Mouse (Mus musculus) kidney, adult 11 months (tissue): ENCODE measurements around the gene Gemin4.

Experiments used
- DNase-seq: peaks from one replicate; pipeline ENCODE4 v3.0.0; 2022

Gene Gemin4

DNA sequence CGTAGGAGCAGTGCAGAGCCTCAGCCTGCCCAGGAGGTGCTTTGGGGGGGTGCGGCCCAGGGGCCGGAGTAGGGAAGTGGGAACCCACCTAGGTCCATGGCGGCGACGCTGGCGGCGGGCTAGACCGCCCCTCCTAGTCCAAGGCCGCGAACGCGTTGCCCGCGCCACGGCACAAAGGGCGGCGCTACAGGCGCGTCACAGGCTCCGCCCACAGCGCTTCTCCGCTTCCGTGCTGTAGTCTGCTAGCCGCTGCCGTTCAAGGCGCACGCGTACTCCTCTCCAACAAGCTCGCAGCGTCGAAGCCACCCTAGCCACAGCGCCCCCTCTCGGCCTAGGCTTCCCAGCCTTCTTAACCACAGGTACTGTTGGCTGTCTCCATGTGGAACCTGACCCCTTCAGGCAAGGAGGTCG is at the start of gene Gemin4, which contains the start of gene Dbil5:
Gemin4 (minus strand) TSS at position 275 of the 411 bp plus-strand sequence.
Dbil5 (plus strand) TSS at position 219 of the 411 bp plus-strand sequence.
- DNase-seq, result peak; percentile 96

- no peak for DNase-seq
These were observed 45.3 kb upstream of the Gemin4 start for GRCm38 (mm10) chr11:76262611-76263351.

DNA sequence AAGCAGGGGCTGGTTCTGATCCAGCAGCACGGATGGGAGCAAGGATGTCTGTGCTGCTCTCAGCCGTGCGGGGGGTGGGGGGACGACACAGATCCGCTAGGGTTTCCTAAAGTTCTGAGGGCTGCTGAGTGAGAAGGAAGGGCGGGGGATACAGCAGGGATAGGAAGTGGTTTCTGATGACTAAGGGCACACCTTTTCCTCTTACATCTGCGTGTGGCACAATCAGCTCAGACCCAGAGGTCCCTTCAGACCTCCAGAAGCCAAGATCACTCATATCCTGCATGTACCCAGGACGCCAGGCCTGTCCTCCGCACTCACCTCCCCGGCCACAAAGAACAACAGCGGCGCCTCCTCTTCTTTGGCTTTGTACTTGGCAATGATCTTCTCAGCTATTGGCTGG is 43.8 kb upstream of the Gemin4 start:
- DNase-seq, result peak; percentile 31

DNA sequence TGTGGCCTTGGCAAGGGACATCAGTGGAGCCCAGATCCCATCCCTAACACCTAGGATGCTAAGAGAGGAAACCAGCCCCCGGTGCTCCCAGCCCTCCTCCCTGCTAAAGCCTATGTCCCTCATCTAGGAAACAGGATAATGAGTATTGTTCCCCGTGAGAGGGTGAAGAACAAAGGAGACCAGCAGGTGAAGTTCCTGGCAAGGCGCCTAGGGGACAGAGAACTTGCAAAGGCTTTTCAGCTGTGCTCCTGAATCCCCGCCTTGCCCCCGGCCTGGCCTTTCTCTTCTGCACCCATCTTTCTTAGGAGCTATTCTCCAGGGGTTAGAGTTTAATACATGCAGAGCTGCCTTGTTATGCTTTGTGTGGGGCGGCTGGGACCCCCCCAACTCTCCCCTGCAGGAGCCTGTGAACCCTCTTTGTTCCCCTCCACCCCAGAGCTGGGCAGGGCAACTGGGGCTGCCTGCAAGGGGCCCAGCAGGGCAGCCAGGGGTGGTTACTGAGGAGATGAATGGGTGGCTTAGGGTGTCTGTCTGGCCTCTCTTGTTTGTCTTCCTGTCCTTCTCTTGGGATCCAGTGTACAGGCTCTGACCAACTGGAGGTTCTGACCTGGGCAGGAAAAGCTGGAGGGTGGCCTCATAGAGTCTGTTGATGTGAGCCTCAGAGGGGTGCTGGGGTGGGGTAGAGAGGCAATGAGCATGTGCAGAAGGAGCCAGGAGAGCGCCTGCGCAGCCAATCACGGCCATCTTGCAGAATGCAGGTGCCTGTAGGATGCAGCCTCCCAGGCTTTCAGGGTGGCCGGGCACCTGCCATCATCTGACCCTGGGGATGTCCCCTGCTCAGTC is 43.0 kb upstream of the Gemin4 start:
- no peak for DNase-seq

- DNase-seq, result no peak
These were observed 41.0 kb upstream of the Gemin4 start for GRCm38 (mm10) chr11:76258511-76258910.

DNA sequence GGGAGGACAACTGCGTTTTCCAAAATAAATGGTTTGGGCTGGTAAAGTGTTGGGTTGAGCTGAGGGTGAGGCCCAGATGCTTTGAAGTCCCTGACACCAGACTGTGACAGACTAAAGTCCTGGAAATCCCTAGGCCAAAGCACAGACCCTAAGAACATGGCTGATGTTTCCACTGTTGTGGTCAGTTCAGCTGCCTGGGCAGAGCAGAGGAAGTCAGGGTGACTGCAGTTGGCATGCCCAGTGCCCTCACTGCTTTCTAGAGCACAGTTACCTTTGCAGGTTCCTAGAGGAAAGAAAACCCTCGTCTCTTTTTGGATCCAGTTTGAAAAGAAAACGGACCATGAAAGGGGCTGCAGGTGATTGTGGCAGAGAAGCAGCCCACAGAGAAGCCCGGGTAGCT is 39.9 kb upstream of the Gemin4 start:
- no peak for DNase-seq

DNA sequence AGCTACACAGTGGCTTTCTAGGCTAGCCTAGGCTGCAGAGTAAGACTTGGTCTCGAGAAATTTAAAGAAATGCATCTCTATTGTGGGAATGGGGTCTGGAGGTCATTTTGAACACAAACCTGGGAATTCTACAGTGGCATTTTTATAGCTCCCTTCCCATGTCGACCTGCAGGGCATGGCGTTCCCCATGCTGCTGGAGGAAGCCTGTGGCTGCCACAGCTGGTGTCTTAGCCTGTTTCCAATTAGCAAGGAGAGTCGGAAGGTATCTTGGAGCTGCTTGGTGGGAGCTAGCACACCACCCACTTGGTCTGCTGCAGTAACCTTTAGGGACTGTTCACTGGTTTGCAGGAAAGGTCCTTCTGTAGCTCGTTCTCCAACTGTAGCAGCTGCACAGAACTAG is 38.7 kb upstream of the Gemin4 start:
- no peak for DNase-seq

DNA sequence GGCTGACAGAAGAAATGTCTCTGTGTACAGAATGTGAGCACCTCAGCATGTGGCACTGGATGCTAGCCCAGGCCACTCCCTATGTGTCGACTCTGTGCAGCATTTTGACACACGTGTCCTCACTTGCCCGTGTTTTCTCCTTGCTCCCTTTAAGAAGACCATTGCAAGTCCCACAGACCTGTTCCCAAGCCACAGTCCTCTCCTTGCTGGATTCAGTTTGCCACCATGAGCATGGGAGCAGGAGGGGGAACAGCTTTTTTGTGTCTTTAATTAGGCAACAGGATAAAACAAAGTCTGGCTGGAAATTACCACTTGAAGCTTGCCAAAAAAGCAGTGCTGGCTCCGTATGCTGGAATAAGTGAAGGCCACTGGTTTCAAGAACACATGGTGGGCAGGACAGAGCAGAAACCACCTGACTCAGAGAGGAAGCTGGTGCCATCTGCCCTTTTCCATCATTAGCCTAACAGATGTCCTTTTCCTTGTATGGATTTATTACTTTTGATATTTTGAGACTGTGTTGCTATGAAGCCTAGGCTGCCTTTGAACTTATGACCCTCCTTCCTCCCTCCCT is 38.1 kb upstream of the Gemin4 start:
- no peak for DNase-seq

DNA sequence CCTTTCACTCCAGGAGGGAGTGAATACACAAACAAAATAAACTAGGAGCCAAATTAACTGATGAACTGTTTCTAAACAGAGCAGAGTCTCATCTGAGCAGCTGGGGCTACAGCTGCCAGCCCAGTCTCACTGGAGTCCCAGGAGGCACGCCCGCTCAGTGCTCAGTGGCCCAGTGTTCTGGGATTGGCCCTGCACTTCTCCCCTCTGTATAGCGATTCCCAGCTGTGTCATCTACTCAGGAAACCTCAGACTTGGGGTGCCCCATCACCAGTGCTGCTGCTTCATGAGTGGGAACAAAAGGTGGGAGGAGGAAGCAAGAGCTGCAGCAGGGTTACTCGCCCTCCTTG is 36.4 kb upstream of the Gemin4 start:
- no peak for DNase-seq

DNA sequence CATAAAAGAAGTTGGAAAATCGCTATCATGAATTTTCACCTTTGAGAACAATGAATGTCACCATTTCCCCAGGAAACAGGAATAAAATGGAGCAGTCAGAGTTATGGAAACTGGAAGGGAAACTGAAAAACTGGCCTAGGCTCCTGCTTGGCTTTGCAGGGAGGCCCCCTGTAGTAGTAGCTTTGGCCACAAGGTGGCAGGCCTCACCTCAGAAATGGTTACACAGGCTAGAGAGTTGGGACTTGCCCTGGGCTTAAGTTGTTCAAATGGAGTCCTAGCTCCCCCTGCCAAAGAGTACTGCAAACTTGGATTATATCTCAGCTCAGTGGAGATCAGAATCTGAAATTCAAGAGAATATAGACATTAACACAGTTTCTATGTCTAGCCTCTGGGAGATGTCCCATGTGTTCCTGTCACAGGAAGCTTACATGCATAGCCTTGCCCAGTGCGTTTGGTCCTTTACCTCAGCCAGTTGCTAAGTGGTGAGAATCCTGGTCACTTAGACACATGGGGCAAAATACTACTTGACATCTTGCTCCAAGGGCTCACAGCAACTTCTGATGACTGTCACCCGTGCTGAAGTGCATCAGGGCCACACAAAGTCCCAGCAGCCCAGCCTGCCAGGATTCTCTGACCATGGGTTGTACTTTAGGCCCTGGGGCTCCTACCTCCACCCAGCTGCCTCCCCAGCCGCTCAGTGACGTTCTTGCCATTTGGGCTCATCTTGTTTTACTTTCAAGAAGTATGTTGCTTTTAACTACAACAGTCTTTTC is 35.9 kb upstream of the Gemin4 start:
- peak; percentile 72 for DNase-seq

DNA sequence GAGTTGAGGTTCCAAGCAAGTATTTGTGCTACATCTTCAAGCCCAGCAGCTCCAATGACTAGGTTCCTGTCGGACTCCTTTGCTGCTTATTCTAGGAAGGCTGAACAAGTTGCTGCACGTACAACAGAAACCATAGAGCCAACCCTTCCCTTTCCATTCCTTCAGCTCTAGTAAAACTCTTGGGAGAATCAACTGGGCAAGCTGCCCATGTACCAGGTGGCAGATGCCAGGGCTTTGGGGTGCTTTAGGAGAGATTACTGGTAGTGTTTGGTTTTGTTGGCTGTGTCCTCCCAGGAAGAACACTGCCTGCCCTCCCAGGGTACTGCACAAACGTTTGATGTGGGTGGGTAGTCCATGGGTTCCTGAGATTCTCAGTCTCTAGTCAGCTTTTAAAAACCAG is 34.6 kb upstream of the Gemin4 start:
- DNase-seq, result no peak

- DNase-seq, result no peak
These were observed 29.8 kb upstream of the Gemin4 start for GRCm38 (mm10) chr11:76247239-76247638.

DNA sequence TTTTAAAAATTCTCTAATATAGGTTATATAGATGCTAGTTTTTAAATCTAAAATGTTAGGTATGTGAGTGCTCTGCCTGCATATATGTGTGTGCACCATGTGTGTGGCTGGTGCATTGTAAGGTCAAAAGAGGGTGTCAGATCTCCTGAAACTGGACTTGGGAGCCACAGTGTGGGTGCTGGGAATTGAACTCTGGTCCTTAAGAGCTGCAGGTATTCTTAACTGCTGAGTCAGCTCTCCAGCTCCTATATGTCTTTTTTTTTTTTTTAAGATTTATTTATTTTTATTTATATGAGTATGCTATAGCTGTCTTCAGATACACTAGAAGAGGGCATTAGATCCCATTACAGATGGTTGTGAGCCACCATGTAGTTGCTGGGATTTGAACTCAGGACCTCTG is 29.0 kb upstream of the Gemin4 start:
- no peak for DNase-seq

GRCm38 (mm10) chr11:76243811-76244546 is 26.5 kb upstream of the Gemin4 start:
- DNase-seq, result no peak

GRCm38 (mm10) chr11:76242901-76243810 is 25.7 kb upstream of the Gemin4 start, which contains the start of the genes Mrm3 and Glod4:
Gene Mrm3 (plus strand): TSS chr11:76243715.
Gene Glod4 (minus strand): TSS chr11:76243725.
- peak; percentile 83 for DNase-seq

DNA sequence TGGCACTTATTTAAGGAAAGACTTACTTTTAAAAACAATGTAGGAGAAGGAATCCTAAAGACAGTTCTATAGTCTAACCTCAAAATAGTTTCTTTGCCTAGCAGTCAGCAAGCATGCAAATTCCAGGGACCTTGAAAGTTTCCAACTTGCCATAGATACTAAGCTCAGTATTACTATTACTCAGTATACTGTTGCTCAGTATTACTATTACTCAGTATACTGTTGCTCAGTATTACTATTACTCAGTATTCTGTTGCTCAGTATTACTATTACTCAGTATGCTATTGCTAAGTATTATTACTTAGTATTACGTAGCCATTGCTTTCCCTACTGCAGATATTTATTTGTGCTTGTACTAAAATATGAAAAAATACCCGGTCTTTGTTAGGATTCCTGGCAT is 22.3 kb upstream of the Gemin4 start:
- no peak for DNase-seq

DNA sequence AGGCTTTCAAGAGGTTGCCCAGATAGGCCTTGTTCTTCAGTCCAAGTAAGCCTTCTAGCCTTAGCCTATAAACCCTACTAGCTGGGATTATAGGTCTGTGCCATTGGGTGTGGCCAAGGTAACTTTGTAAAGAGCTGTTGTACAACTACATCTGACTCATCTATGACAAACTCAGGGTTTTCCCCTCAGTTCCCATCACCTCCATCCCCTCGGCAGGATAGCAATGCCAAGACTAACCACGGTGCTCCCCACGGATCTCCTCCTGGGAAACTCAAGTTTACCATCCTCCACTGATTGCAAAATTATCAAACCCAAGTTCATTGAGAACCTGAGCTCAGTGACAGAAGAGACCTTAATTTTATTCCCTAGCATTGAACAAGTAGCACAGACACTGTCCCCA is 18.7 kb upstream of the Gemin4 start:
- DNase-seq, result no peak

GRCm38 (mm10) chr11:76225051-76225450 is 7.6 kb upstream of the Gemin4 start:
- no peak for DNase-seq

GRCm38 (mm10) chr11:76224631-76225030 is 7.2 kb upstream of the Gemin4 start:
- DNase-seq, result no peak

GRCm38 (mm10) chr11:76216681-76217389 is 629 bp downstream of the Gemin4 start:
- DNase-seq, result peak; percentile 43
